Mouse (Mus musculus) fat pad, adult 2 months (tissue): ENCODE measurements around the gene Shisa8.

Source experiments
- DNase-seq: peaks from one replicate; pipeline ENCODE4 v3.0.0-alpha.2; 2011; ENCODE audit warnings: low read depth, low spot score; ENCODE audit errors: extremely low read depth

The Shisa8 gene

GRCm38 (mm10) chr15:82223657-82224601 is 11.3 kb upstream of the Shisa8 start, which contains the start of gene Tnfrsf13c:
Gene Tnfrsf13c, minus strand, starts transcription at chr15:82224369.
- DNase-seq = no peak

- no peak for DNase-seq
Observed at GRCm38 (mm10) chr15:82223251-82223650, 10.6 kb upstream of the Shisa8 start.

- no peak for DNase-seq
Observed at GRCm38 (mm10) chr15:82221104-82221860, 8.7 kb upstream of the Shisa8 start.

GRCm38 (mm10) chr15:82220003-82220675 is 7.5 kb upstream of the Shisa8 start:
- no peak for DNase-seq

GRCm38 (mm10) chr15:82218778-82219666 is 6.4 kb upstream of the Shisa8 start:
- no peak for DNase-seq

GRCm38 (mm10) chr15:82217980-82218379 is 5.4 kb upstream of the Shisa8 start:
- DNase-seq = no peak

- DNase-seq = no peak
Observed at GRCm38 (mm10) chr15:82217039-82217438, 4.4 kb upstream of the Shisa8 start.

GRCm38 (mm10) chr15:82216142-82216827 is 3.7 kb upstream of the Shisa8 start:
- no peak for DNase-seq

- no peak for DNase-seq
Observed at GRCm38 (mm10) chr15:82215332-82216046, 2.9 kb upstream of the Shisa8 start.

- DNase-seq = no peak
Observed at GRCm38 (mm10) chr15:82213222-82213621, 607 bp upstream of the Shisa8 start.

GRCm38 (mm10) chr15:82211911-82212751 is 484 bp downstream of the Shisa8 start:
- DNase-seq = no peak

- DNase-seq = no peak
Observed at GRCm38 (mm10) chr15:82211281-82211680, 1.3 kb downstream of the Shisa8 start.

GRCm38 (mm10) chr15:82210801-82211200 is 1.8 kb downstream of the Shisa8 start:
- DNase-seq = no peak

- no peak for DNase-seq
Observed at GRCm38 (mm10) chr15:82209295-82210050, 3.1 kb downstream of the Shisa8 start.

GRCm38 (mm10) chr15:82208307-82208706 is 4.3 kb downstream of the Shisa8 start:
- DNase-seq = no peak

- no peak for DNase-seq
Observed at GRCm38 (mm10) chr15:82207504-82208219, 5.0 kb downstream of the Shisa8 start.

- no peak for DNase-seq
Observed at GRCm38 (mm10) chr15:82207105-82207459, 5.5 kb downstream of the Shisa8 start.
